Mouse (Mus musculus): ENCODE measurements around the gene Klc2.

DNA sequence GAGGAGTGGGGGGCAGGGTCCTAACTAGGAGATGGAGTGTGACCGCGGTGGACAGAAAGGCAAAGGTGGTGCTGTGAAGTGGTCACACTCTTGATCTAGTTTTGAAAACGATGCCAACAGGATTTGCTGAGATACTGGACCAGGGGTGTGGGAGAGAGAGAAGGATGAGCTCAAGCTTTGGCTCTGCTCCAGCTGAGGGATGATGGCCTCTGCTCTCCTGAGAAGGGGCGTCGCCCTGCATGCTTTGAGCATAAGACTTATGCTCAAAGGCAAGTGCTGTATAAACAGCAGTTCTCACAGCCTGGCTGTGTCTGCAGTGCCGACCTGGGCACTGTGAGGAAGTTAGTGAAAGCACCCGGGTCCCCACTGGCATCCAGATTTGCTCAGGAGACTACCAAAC lies 53.3 kb downstream of the Klc2 start:
- no peak for TF ChIP-seq CTCF (IDR thresholded peaks at IDR 0.05 in 2 of 3, conservative IDR thresholded peaks at IDR 0.05 in 1 of 3; ENCODE audit: control insufficient read depth in 1 of 3, insufficient read depth in 1 of 3, low read depth in 2 of 3, low read length in 3 of 3, poor library complexity in 1 of 3, severe bottlenecking in 1 of 3)
- TF ChIP-seq POLR2A (IDR thresholded peaks at IDR 0.05; ENCODE audit: control insufficient read depth in 1 of 2, insufficient read depth in 1 of 2, low read depth in 1 of 2, low read length in 2 of 2, poor library complexity in 1 of 2), result no peak
- TF ChIP-seq MAFK (IDR thresholded peaks at IDR 0.05; ENCODE audit: borderline replicate concordance, low read depth, low read length), result no peak
- TF ChIP-seq ZNF384 (IDR thresholded peaks at IDR 0.05; ENCODE audit: low read depth, low read length), result no peak
- no peak for TF ChIP-seq MAX (IDR thresholded peaks at IDR 0.05; ENCODE audit: low read length)
- TF ChIP-seq JUND (IDR thresholded peaks at IDR 0.05; ENCODE audit: low read depth, low read length), result no peak
- TF ChIP-seq ETS1 (IDR thresholded peaks at IDR 0.05; ENCODE audit: low read depth, low read length), result no peak
- no peak for TF ChIP-seq MEF2A (IDR thresholded peaks at IDR 0.05; ENCODE audit: extremely low read depth, insufficient replicate concordance, low read depth, low read length, poor library complexity, severe bottlenecking)
- TF ChIP-seq EP300 (IDR thresholded peaks at IDR 0.05; ENCODE audit: low read depth in 1 of 2, low read length in 2 of 2), result no peak
- TF ChIP-seq USF2 (IDR thresholded peaks at IDR 0.05; ENCODE audit: borderline replicate concordance in 1 of 2, insufficient read depth in 1 of 2, low read depth in 1 of 2, low read length in 2 of 2), result no peak
- no peak for TF ChIP-seq POLR2AphosphoS5 (IDR thresholded peaks at IDR 0.05; ENCODE audit: borderline replicate concordance, low read depth, low read length)
- TF ChIP-seq UBTF (IDR thresholded peaks at IDR 0.05; ENCODE audit: borderline replicate concordance, insufficient read depth, low read depth, low read length), result no peak
- no peak for TF ChIP-seq TAL1 (IDR thresholded peaks at IDR 0.05; ENCODE audit: low read length)
- TF ChIP-seq POLR2AphosphoS2 (IDR thresholded peaks at IDR 0.05; ENCODE audit: low read length), result no peak

Measured in MEL (cell line).